Mouse (Mus musculus): Measurements from ENCODE around the gene Naip6.
"Not testable (repeated sequence)": the region's sequence is repeated elsewhere in the genome, so short reads cannot be mapped to it uniquely, and the experiment has no call there.

DNA sequence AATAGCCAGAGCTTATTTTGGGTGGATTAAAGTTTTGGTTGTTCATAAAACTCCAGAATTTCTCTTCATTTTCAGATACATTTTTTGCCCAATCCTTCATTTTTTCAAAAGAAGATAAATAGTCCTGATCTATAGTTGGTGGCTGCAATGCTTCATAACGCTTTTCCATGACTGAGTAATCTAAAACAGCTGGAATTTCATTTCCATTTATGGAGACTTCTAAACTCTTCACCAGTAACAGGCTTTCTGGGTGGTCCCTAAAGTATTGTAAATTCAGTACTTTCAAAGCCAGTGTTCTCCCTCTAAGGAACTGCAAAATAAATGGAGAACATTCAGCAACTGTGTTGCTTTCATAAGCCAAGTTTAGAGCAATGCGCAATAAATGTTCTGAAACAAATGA lies 34.8 kb upstream of the Naip6 start:
- TF ChIP-seq CTCF (IDR thresholded peaks at IDR 0.05; ENCODE audit: low read depth, low read length); GATA1 (IDR thresholded peaks at IDR 0.05; ENCODE audit: borderline replicate concordance, low read length): not testable (repeated sequence)

Measured in G1E (cell line).